Mouse (Mus musculus) heart, embryonic 12.5 days (tissue): ENCODE results near the gene Cacna1c. TPM values are rescaled to one million over a fixed set of nuclear protein-coding genes. Genes with fewer than 3 reads are reported as not detected.

Experiments used
- ATAC-seq: fragments of 200-750 bp; cut with Nextera tagmentation; 2 replicates; pipeline ENCODE4 v1.8.0; 2017; ENCODE audit warnings: moderate TSS enrichment, moderate library complexity; ENCODE audit not compliant: insufficient number of reproducible peaks, low FRiP score
- H3K27ac ChIP-seq: fragments of 300-500 bp; sonication (generic); 2 replicates; pipeline ENCODE4 v1.5.1; 2016; ENCODE audit warnings: mild to moderate bottlenecking, moderate library complexity; ENCODE audit not compliant: poor library complexity, severe bottlenecking
- H3K27me3 ChIP-seq: fragments of 300-500 bp; sonication (generic); replicated peaks from 2 replicates; pipeline ENCODE4 v1.6.1; 2016; ENCODE audit warnings: mild to moderate bottlenecking, moderate library complexity
- H3K36me3 ChIP-seq: fragments of 300-500 bp; sonication (generic); 2 replicates; pipeline ENCODE4 v1.6.1; 2016; ENCODE audit warnings: mild to moderate bottlenecking, moderate library complexity
- H3K4me1 ChIP-seq: fragments of 300-500 bp; sonication (generic); replicated peaks from 2 replicates; pipeline ENCODE4 v1.6.1; 2016; ENCODE audit warnings: mild to moderate bottlenecking
- H3K4me2 ChIP-seq: fragments of 300-500 bp; sonication (generic); 2 replicates; pipeline ENCODE4 v1.6.1; 2016; ENCODE audit warnings: mild to moderate bottlenecking, moderate library complexity
- H3K4me3 ChIP-seq: fragments of 300-500 bp; sonication (generic); 2 replicates; pipeline ENCODE4 v1.5.1; 2016; ENCODE audit warnings: mild to moderate bottlenecking
- H3K9ac ChIP-seq: fragments of 300-500 bp; sonication (generic); 2 replicates; pipeline ENCODE4 v1.6.1; 2016; ENCODE audit warnings: mild to moderate bottlenecking, moderate library complexity
- H3K9me3 ChIP-seq: fragments of 300-500 bp; sonication (generic); replicated peaks from 2 replicates; pipeline ENCODE4 v1.6.1; 2016; ENCODE audit warnings: mild to moderate bottlenecking, moderate library complexity
- WGBS: fragments of 180-500 bp; shearing (Covaris S2); methylation state at CpG from one replicate; pipeline ENCODE4 v1.1.7; 2016; 5-methylcytosine and 5-hydroxymethylcytosine counted together
- polyA plus RNA-seq: library from polyadenylated mRNA; unstranded; fragments of >200 nt; fragmentation: Nextera tagmentation; extraction: Ambion mirVana; gene quantifications from 2 replicates; pipeline ENCODE4 v1.2.1, GENCODE M21; 2016

The Cacna1c gene
- polyA plus RNA-seq, 1 experiment from 2014 or later: 58.1 TPM

DNA sequence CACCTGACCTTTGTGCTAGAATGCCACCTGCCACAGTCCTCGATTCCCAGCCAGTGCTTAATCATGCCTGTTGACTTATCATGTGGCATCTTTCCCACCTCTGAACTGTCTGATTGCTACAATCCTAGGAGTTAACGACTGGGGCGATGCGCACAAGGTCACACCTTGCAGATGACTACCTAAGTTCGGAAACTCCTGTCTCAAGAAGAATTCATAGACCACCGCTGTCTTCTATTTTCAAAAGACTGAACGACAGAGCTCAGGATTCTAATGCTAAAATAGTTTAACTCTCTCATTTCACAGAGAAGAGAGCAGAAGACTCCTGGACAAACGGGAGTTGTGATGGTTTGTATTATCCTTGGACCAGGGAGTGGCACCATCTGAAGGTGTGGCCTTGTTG lies 426.4 kb downstream of the Cacna1c start:
- Histone ChIP-seq H3K27ac (no peak overlapping the region), H3K9me3 (peaks cover 1% of the 10 kb centered on the region; the same call in 1 of the 2 replicates), H3K4me3 (no peak overlapping the region), H3K36me3 (peaks cover 30% of the 10 kb centered on the region), H3K4me2 (no peak overlapping the region), H3K27me3 (no peaks in the 10 kb centered on the region), H3K9ac (no peak overlapping the region), H3K4me1 (peaks cover 4% of the 10 kb centered on the region; the same call in 1 of the 2 replicates)
- no peak for ATAC-seq
- 87% methylated on average over 8 of the region's 8 CpGs for WGBS

DNA sequence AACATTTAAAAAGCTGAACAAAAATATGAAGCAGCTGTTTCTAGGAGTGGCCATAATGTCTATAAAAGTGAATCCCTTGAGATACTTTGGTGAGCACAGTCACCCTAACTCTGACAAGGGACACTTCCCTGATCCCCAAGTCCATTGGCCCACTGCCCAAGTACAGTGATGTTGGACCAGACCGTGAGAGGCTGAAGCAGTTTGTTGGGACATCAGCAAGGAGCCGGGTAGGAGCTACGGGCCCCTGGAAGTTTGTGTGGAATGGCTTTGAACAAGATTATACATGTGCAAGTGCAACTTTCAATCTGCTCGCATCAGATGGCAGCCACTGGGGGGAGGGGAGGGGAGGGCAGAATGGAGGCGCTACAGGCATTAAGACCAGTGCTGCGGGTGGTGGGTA lies 428.5 kb downstream of the Cacna1c start:
- Histone ChIP-seq H3K4me2 (no peak overlapping the region), H3K4me1 (peaks cover 4% of the 10 kb centered on the region; the same call in 1 of the 2 replicates), H3K9ac (no peak overlapping the region), H3K27ac (no peak overlapping the region), H3K27me3 (no peaks in the 10 kb centered on the region), H3K4me3 (no peak overlapping the region), H3K9me3 (no peaks in the 10 kb centered on the region), H3K36me3 (peaks cover 11% of the 10 kb centered on the region; the same call in 1 of the 2 replicates)
- ATAC-seq: no peak
- 71% methylated on average over 6 of the region's 6 CpGs for WGBS

- 75% methylated on average over 1 of the region's 1 CpGs for WGBS
- Histone ChIP-seq H3K4me3 (no peak overlapping the region), H3K4me1 (peaks cover 4% of the 10 kb centered on the region; the same call in 1 of the 2 replicates), H3K27me3 (no peaks in the 10 kb centered on the region), H3K9ac (no peak overlapping the region), H3K9me3 (no peaks in the 10 kb centered on the region), H3K36me3 (peaks cover under 1% of the 10 kb centered on the region; the same call in 1 of the 2 replicates), H3K27ac (no peak overlapping the region), H3K4me2 (no peak overlapping the region)
- ATAC-seq: no peak
These were observed 431.0 kb downstream of the Cacna1c start for GRCm38 (mm10) chr6:118765261-118765660.

DNA sequence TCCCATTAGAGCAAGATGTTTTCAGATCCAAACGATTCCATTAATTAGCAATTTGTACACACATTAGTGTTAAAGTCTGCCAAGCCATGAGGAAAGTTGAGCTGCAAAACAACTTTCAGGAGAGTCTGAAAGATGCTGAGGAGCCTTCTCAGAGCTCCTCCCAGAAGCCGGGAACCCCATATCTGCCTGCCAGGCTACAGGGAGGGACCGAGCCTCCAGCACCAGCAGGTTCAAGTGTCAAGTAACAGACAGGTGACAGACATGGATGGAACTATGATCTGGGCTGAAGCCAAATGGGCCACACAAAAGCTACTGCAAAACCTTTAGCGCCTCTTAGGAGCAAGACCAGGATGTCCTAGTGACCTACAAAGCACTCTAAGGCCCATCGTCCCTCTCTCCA lies 437.2 kb downstream of the Cacna1c start:
- 58% methylated on average over 5 of the region's 5 CpGs for WGBS
- Histone ChIP-seq H3K9me3 (no peaks in the 10 kb centered on the region), H3K36me3 (peaks cover 17% of the 10 kb centered on the region), H3K9ac (no peak overlapping the region), H3K27me3 (no peaks in the 10 kb centered on the region), H3K4me2 (no peak overlapping the region), H3K27ac (no peak overlapping the region), H3K4me3 (no peak overlapping the region), H3K4me1 (peaks cover 28% of the 10 kb centered on the region)
- ATAC-seq: no peak

DNA sequence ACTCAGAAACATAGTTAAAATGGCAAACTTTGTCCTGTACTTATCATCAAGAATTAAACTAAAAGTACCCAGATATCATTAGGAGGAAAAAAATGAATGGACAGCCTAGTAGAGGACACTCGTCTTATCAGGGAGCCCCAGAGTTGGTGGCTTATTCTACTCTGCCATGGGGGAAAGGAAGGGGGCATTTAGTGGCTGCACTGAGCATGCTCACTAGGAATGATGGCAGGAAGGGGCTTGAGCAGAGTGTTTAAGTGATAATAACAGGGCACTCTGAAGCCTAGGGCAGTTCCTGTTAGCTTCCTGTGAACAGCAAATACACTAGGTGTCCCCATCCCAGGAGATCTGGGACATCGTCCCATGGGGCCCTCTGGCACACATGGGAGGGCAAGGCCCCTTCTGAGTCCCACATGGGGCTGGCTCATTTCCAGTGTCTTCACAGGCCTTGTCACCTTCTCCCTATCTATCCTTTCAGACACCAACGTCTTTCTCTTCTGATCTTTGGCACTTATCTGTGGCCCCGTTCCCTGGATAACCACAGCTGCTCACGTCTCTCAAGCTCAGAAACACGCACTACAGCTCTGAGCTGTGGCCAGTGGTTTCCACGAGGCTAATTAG lies 437.8 kb downstream of the Cacna1c start:
- Histone ChIP-seq H3K4me1 (peaks cover 28% of the 10 kb centered on the region), H3K4me2 (no peak overlapping the region), H3K36me3 (peaks cover 17% of the 10 kb centered on the region), H3K27ac (peak overlapping the region; percentile 30; the same call in 1 of the 2 replicates), H3K9ac (no peak overlapping the region), H3K27me3 (no peaks in the 10 kb centered on the region), H3K9me3 (no peaks in the 10 kb centered on the region), H3K4me3 (no peak overlapping the region)
- peak; percentile 30; the same call in 1 of the 2 replicates for ATAC-seq
- WGBS: 20% methylated on average over 7 of the region's 7 CpGs

DNA sequence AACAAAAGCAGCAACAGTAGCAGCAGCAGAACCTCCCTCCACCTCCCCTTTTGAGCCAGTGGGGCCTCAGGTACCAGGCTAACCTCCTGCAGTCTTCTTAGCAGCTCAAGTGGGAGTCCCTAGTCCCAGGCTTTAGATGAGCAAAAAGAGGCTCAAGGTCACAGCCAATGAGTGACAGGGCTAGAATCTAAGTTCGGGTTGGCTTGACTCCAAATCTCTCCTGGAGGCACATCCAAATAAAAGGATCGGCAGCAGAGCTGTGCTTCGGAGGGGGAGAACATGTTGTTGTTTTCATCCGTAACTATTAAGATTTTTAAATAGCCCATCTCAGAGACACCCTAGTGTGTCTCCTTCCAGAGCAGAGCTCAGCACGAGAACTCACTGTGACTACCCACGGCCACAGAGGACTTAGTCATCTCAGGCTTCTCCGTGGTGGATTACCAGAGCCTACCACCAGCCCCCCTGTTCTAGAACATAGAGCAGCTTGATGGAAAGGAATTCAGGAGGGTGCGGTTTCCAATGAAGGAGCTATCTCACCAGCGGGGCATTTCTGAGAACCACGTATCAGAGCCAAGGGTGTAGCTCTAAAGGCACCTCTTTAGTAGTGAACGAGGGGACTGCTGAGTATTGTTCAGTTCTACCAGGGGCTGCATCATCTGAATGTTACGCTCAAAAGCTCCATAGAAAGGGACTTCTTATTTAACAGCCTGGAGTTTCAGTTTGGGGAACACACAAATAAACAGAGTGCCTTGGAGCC lies 438.5 kb downstream of the Cacna1c start:
- H3K4me1 ChIP-seq: peaks cover 30% of the 10 kb centered on the region
- WGBS: 69% methylated on average over 12 of the region's 12 CpGs
- H3K9me3 ChIP-seq: no peaks in the 10 kb centered on the region
- no peak overlapping the region for H3K9ac ChIP-seq
- no peak overlapping the region for H3K4me3 ChIP-seq
- H3K27me3 ChIP-seq: no peaks in the 10 kb centered on the region
- 0 out of 2 replicates have a peak overlapping the region, but pooled peaks have one; percentile 31 for H3K27ac ChIP-seq
- H3K4me2 ChIP-seq: no peak overlapping the region
- no peak for ATAC-seq
- H3K36me3 ChIP-seq: peaks cover 17% of the 10 kb centered on the region

DNA sequence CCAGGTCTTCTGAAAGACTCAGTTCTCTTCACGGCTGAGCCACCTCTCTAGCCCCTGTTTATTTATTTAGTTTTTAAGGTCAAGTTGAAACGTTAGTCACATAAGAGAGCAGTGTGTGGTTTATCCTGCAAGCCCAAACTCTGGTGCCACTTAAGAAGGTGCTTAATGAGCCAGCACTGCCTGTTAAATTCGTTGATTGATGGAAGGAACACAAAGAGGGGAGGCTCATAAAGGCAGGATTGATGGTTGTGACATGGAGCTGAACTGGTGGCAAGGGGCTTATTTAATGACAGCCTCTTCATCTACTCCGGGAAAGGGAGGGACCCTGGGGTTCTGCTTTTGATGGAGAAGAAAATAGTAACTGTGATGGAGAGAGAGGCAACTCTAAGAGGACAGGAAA lies 439.7 kb downstream of the Cacna1c start:
- H3K9ac ChIP-seq: no peak overlapping the region
- no peak overlapping the region for H3K4me3 ChIP-seq
- no peak for ATAC-seq
- no peaks in the 10 kb centered on the region for H3K27me3 ChIP-seq
- H3K9me3 ChIP-seq: no peaks in the 10 kb centered on the region
- no peak overlapping the region for H3K4me2 ChIP-seq
- H3K4me1 ChIP-seq: peaks cover 36% of the 10 kb centered on the region
- no peak overlapping the region for H3K27ac ChIP-seq
- peaks cover 27% of the 10 kb centered on the region for H3K36me3 ChIP-seq
- 59% methylated on average over 4 of the region's 4 CpGs for WGBS

- Histone ChIP-seq H3K4me3 (no peak overlapping the region), H3K4me2 (no peak overlapping the region), H3K9ac (no peak overlapping the region), H3K27me3 (no peaks in the 10 kb centered on the region), H3K9me3 (no peaks in the 10 kb centered on the region), H3K4me1 (peaks cover 36% of the 10 kb centered on the region), H3K27ac (no peak overlapping the region), H3K36me3 (peaks cover 34% of the 10 kb centered on the region)
- ATAC-seq: no peak
- WGBS: 91% methylated on average over 5 of the region's 5 CpGs
These were observed 440.4 kb downstream of the Cacna1c start for GRCm38 (mm10) chr6:118755768-118756167.

DNA sequence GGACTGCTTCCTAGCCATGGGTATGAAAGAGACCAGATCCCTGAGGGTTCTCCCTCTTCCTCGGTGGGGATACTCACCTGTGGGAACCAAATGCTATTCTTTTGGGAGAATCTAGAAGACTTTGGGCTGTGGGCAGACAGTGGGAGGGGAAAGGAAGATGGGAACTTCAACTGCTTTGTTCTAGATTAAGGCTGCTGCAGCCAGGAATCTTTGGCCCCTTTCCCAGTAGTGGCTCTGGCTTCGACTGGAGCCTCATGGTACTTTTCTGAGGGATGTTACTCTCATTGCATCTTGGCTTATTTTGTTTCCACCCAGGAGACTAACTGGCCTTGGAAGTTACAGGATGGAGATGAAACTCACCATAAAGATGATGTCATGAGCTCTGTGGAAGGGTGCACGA lies 441.8 kb downstream of the Cacna1c start:
- H3K36me3 ChIP-seq: peaks cover 46% of the 10 kb centered on the region
- no peaks in the 10 kb centered on the region for H3K27me3 ChIP-seq
- no peak overlapping the region for H3K4me2 ChIP-seq
- no peak overlapping the region for H3K9ac ChIP-seq
- ATAC-seq: no peak
- peaks cover 36% of the 10 kb centered on the region for H3K4me1 ChIP-seq
- 54% methylated on average over 3 of the region's 3 CpGs for WGBS
- H3K27ac ChIP-seq: no peak overlapping the region
- no peaks in the 10 kb centered on the region for H3K9me3 ChIP-seq
- H3K4me3 ChIP-seq: no peak overlapping the region

- Histone ChIP-seq H3K4me3 (no peak overlapping the region), H3K27ac (no peak overlapping the region), H3K36me3 (peaks cover 52% of the 10 kb centered on the region), H3K4me2 (no peak overlapping the region), H3K27me3 (no peaks in the 10 kb centered on the region), H3K4me1 (peaks cover 29% of the 10 kb centered on the region), H3K9ac (no peak overlapping the region), H3K9me3 (no peaks in the 10 kb centered on the region)
- WGBS: 87% methylated on average over 8 of the region's 8 CpGs
- no peak for ATAC-seq
These were observed 442.4 kb downstream of the Cacna1c start for GRCm38 (mm10) chr6:118753787-118754186.

- Histone ChIP-seq H3K4me1 (peaks cover 22% of the 10 kb centered on the region), H3K4me3 (no peak overlapping the region)
These were observed 443.2 kb downstream of the Cacna1c start for GRCm38 (mm10) chr6:118753064-118753463.

More at GRCm38 (mm10) chr6:118753064-118753463, 443.2 kb downstream of the Cacna1c start:
- Histone ChIP-seq H3K9ac (no peak overlapping the region), H3K9me3 (no peaks in the 10 kb centered on the region), H3K27me3 (no peaks in the 10 kb centered on the region), H3K27ac (no peak overlapping the region), H3K36me3 (peaks cover 56% of the 10 kb centered on the region), H3K4me2 (no peak overlapping the region)
- ATAC-seq: no peak
- 27% methylated on average over 5 of the region's 5 CpGs for WGBS
